In the genomic region with DNA sequence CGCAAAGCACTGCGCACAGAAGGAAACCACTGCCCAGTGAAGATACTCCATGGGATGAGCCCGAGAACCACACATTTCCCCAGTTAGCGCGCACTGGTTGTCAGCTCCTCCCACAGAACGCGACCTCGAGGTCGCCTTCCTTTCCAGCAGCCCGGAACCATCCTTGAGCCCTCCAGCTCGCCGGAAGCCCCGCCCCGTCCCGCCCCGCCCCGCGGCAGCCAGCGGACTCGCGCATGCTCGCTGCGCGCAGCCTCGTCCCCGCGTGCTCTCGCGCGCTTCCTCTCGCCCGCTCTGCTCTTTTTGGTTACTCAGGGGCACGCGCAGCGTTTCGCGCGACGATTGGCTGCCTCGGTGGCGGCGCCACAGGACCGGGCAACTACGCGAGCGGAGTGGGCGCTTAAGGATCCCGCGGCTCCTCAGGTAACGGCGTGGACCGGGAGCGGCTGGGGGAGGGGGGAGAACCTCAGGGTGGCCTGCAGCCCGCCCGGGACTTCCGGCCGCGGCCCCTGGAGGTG, we compare ENCODE assay signal across 7 mouse cellular contexts. TPM values are rescaled to one million over a fixed set of nuclear protein-coding genes. Genes with fewer than 3 reads are reported as not detected.
A peak's percentile ranks its signal among the peaks of the same experiment; 100 is the strongest.
DNase-seq lines count a peak whose midpoint lies in the region; ATAC-seq and TF ChIP-seq lines count a peak whose summit lies in the region.

A gene (plus strand): TSS at position 221 of the 515 bp plus-strand sequence.
A gene (plus strand): TSS at position 236 of the 515 bp plus-strand sequence.

- H3K36me3 ChIP-seq in embryonic facial prominence, embryonic 12.5 days: peaks cover 7% of the 10 kb centered on the region
- no peaks in the 10 kb centered on the region for H3K36me3 ChIP-seq in kidney, adult 2 months (ENCODE audit: control insufficient read depth, insufficient read depth, low read length)
- H3K36me3 ChIP-seq in limb, embryonic 12.5 days: 0 out of 2 replicates have a peak, but pooled peaks cover 8% of the 10 kb centered on the region
- H3K36me3 ChIP-seq in midbrain, embryonic 15.5 days (replicated peaks): no peaks in the 10 kb centered on the region
- H3K36me3 ChIP-seq in spleen, adult 2 months (ENCODE audit: control insufficient read depth, insufficient read depth, low read length): no peaks in the 10 kb centered on the region; the same call in 1 of the 2 replicates

- under 1% methylated on average over 58 of the region's 58 CpGs for WGBS in embryonic facial prominence, embryonic 12.5 days
- WGBS in kidney, adult 2 months: 1% methylated on average over 58 of the region's 58 CpGs
- WGBS in limb, embryonic 12.5 days: 1% methylated on average over 58 of the region's 58 CpGs
- WGBS in midbrain, embryonic 15.5 days: under 1% methylated on average over 58 of the region's 58 CpGs
- under 1% methylated on average over 58 of the region's 58 CpGs for WGBS in spleen, adult 2 months

- no peak for TF ChIP-seq CTCF in kidney, adult 2 months (conservative IDR thresholded peaks at IDR 0.05; ENCODE audit: insufficient read depth, insufficient read length, low read depth, low read length)
- no peak for TF ChIP-seq CTCF in spleen, adult 2 months (IDR thresholded peaks at IDR 0.05; ENCODE audit: extremely low read depth, insufficient read depth, insufficient read length, insufficient replicate concordance)

- H3K4me2 ChIP-seq in embryonic facial prominence, embryonic 12.5 days (replicated peaks): peak within 1 kb of the TSS; percentile 47
- peak within 1 kb of the TSS; percentile 57 for H3K4me2 ChIP-seq in limb, embryonic 12.5 days
- H3K4me2 ChIP-seq in midbrain, embryonic 15.5 days: peak within 1 kb of the TSS; percentile 68

- peak; percentile 59 for TF ChIP-seq POLR2A in kidney, adult 2 months (IDR thresholded peaks at IDR 0.05; ENCODE audit: low read depth, low read length)
- peak; percentile 39 for TF ChIP-seq POLR2A in spleen, adult 2 months (IDR thresholded peaks at IDR 0.05; ENCODE audit: low read depth, low read length)

- H3K9ac ChIP-seq in embryonic facial prominence, embryonic 12.5 days: peak within 1 kb of the TSS; percentile 78
- peak within 1 kb of the TSS; percentile 79 for H3K9ac ChIP-seq in limb, embryonic 12.5 days (replicated peaks)
- H3K9ac ChIP-seq in midbrain, embryonic 15.5 days: peak within 1 kb of the TSS; percentile 72

- H3K9me3 ChIP-seq in embryonic facial prominence, embryonic 12.5 days: no peaks in the 10 kb centered on the region
- H3K9me3 ChIP-seq in limb, embryonic 12.5 days: no peaks in the 10 kb centered on the region
- no peaks in the 10 kb centered on the region for H3K9me3 ChIP-seq in midbrain, embryonic 15.5 days

- H3K4me1 ChIP-seq in embryonic facial prominence, embryonic 12.5 days: no peaks in the 10 kb centered on the region
- H3K4me1 ChIP-seq in kidney, adult 2 months (ENCODE audit: control insufficient read depth, insufficient read depth, low read length): peaks cover 3% of the 10 kb centered on the region; the same call in 1 of the 2 replicates
- H3K4me1 ChIP-seq in limb, embryonic 12.5 days (replicated peaks): peaks cover 7% of the 10 kb centered on the region; the same call in 1 of the 2 replicates
- peaks cover 8% of the 10 kb centered on the region for H3K4me1 ChIP-seq in midbrain, embryonic 15.5 days
- H3K4me1 ChIP-seq in spleen, adult 2 months (ENCODE audit: control insufficient read depth, insufficient read depth, insufficient read length): peaks cover 8% of the 10 kb centered on the region; the same call in 1 of the 2 replicates

- ATAC-seq in embryonic facial prominence, embryonic 12.5 days (ENCODE audit: insufficient number of reproducible peaks, insufficient read depth, low FRiP score, low TSS enrichment): peak; percentile 95
- peak; percentile 96 for ATAC-seq in limb, embryonic 12.5 days (ENCODE audit: insufficient number of reproducible peaks, insufficient read depth, low FRiP score, low TSS enrichment, low read depth)
- peak; percentile 99 for ATAC-seq in midbrain, embryonic 15.5 days (replicated peaks)

- DNase-seq in adrenal gland, postnatal 25 days: peak; percentile 88
- DNase-seq in heart, adult 18-20 months: peak; percentile 90 to 93
- DNase-seq in kidney, adult 2 months: peak; percentile 93
- peak; percentile 82 to 87 for DNase-seq in spleen, adult 2 months (ENCODE audit: low read depth in 1 of 2, low spot score in 2 of 2)

- peak within 1 kb of the TSS; percentile 89 for H3K27ac ChIP-seq in embryonic facial prominence, embryonic 12.5 days
- peak within 1 kb of the TSS; percentile 83 for H3K27ac ChIP-seq in kidney, adult 2 months (ENCODE audit: insufficient read depth, low read depth, low read length)
- H3K27ac ChIP-seq in limb, embryonic 12.5 days: peak within 1 kb of the TSS; percentile 95
- H3K27ac ChIP-seq in midbrain, embryonic 15.5 days: peak within 1 kb of the TSS; percentile 83
- H3K27ac ChIP-seq in spleen, adult 2 months (ENCODE audit: insufficient read depth, low read length): peak within 1 kb of the TSS; percentile 87

- peak within 1 kb of the TSS; percentile 70 for H3K4me3 ChIP-seq in embryonic facial prominence, embryonic 12.5 days
- peak within 1 kb of the TSS; percentile 77 for H3K4me3 ChIP-seq in kidney, adult 2 months (ENCODE audit: insufficient read depth, low read depth, low read length)
- peak within 1 kb of the TSS; percentile 73 for H3K4me3 ChIP-seq in limb, embryonic 12.5 days (replicated peaks)
- peak within 1 kb of the TSS; percentile 85 for H3K4me3 ChIP-seq in midbrain, embryonic 15.5 days
- peak within 1 kb of the TSS; percentile 69 for H3K4me3 ChIP-seq in spleen, adult 2 months (ENCODE audit: extremely low read depth, insufficient read depth, insufficient read length)

- H3K27me3 ChIP-seq in embryonic facial prominence, embryonic 12.5 days: no peaks in the 10 kb centered on the region
- no peaks in the 10 kb centered on the region for H3K27me3 ChIP-seq in kidney, adult 2 months (replicated peaks; ENCODE audit: control insufficient read depth, insufficient read depth, low read length)
- H3K27me3 ChIP-seq in limb, embryonic 12.5 days: no peaks in the 10 kb centered on the region
- no peaks in the 10 kb centered on the region for H3K27me3 ChIP-seq in midbrain, embryonic 15.5 days (replicated peaks)
- no peaks in the 10 kb centered on the region for H3K27me3 ChIP-seq in spleen, adult 2 months (ENCODE audit: control insufficient read depth, insufficient read depth, low read length)

RNA-seq across cellular contexts. Expression of the first gene that starts in this region (rescaled TPM):
- total RNA-seq in adrenal gland, postnatal 25 days (2021): 38.8 and 44.8 TPM in 2 replicates
- polyA plus RNA-seq in embryonic facial prominence, embryonic 12.5 days (2016; fragmentation: Nextera tagmentation; extraction: Ambion mirVana): 70.2 and 73.5 TPM in 2 replicates
- 10 to 100 TPM; 17.5 to 19.0 TPM for total RNA-seq in heart, adult 18-20 months (2021)
- polyA plus RNA-seq in kidney, adult 2 months (2012; rRNA removed): 12.5 and 15.0 TPM in 2 replicates
- polyA plus RNA-seq in limb, embryonic 12.5 days (2016; fragmentation: Nextera tagmentation; extraction: Ambion mirVana): 77.3 and 78.1 TPM in 2 replicates
- polyA plus RNA-seq in midbrain, embryonic 15.5 days (2015; fragmentation: Nextera tagmentation; extraction: Ambion mirVana): 28.7 and 30.7 TPM in 2 replicates
- 10.6 and 12.1 TPM in 2 replicates for polyA plus RNA-seq in spleen, adult 2 months (2012; rRNA removed)

RNA-seq across cellular contexts. Expression of the second gene that starts in this region (rescaled TPM):
- total RNA-seq in adrenal gland, postnatal 25 days (2021): 10.7 and 13.1 TPM in 2 replicates
- 8.5 and 10.6 TPM in 2 replicates for polyA plus RNA-seq in embryonic facial prominence, embryonic 12.5 days (2016; fragmentation: Nextera tagmentation; extraction: Ambion mirVana)
- 1 to 10 TPM; 3.5 to 5.5 TPM for total RNA-seq in heart, adult 18-20 months (2021)
- 1.5 and 1.7 TPM in 2 replicates for polyA plus RNA-seq in kidney, adult 2 months (2012; rRNA removed)
- 8.9 and 9.6 TPM in 2 replicates for polyA plus RNA-seq in limb, embryonic 12.5 days (2016; fragmentation: Nextera tagmentation; extraction: Ambion mirVana)
- 4.3 and 4.6 TPM in 2 replicates for polyA plus RNA-seq in midbrain, embryonic 15.5 days (2015; fragmentation: Nextera tagmentation; extraction: Ambion mirVana)
- 0.60 and 1.1 TPM in 2 replicates for polyA plus RNA-seq in spleen, adult 2 months (2012; rRNA removed)

Comparison
In these comparisons a context has a peak if more than half of its experiments do, and no peak if none do; other contexts are left out.
1. Peak in every context shown above with its lines: DNase-seq, ATAC-seq, H3K4me3 ChIP-seq and H3K27ac ChIP-seq.